Mouse (Mus musculus): ENCODE data around the gene Lamtor2. TPM values are rescaled to one million over a fixed set of nuclear protein-coding genes. Genes with fewer than 3 reads are reported as not detected.
A peak's percentile ranks its signal among the peaks of the same experiment; 100 is the strongest.

Lamtor2 gene
- total and polyA plus RNA-seq, 3 experiments, result 94.3 to 118 (median 104) TPM

- Histone ChIP-seq H3K4me1 (ENCODE audit: control insufficient read depth, insufficient read depth, low read length) (peaks cover 3% of the 10 kb centered on the region; the same call in 1 of the 2 replicates), H3K27me3 (ENCODE audit: control insufficient read depth, insufficient read depth, low read length) (no peaks in the 10 kb centered on the region), H3K27ac (no peak overlapping the region), H3K9ac (ENCODE audit: low read depth, low read length) (no peak overlapping the region), H3K36me3 (ENCODE audit: control insufficient read depth, insufficient read depth, low read length) (no peaks in the 10 kb centered on the region), H3K79me2 (replicated peaks; ENCODE audit: control insufficient read depth, insufficient read depth, low read length) (no peaks in the 10 kb centered on the region), H3K4me3 (no peak overlapping the region)
- intact Hi-C loops (cut with DNase I), result no loop called here
- DNase-seq, result no peak
- TF ChIP-seq EP300 (IDR thresholded peaks at IDR 0.05; ENCODE audit: insufficient read depth, low read depth, low read length), result no peak
- no peak for TF ChIP-seq CTCF (IDR thresholded peaks at IDR 0.05)
- no peak for TF ChIP-seq POLR2A (IDR thresholded peaks at IDR 0.05; ENCODE audit: insufficient read depth, low read depth, low read length)
- 56% methylated on average over 3 of the region's 3 CpGs for WGBS
Measured at GRCm38 (mm10) chr3:88539397-88539796, 13.5 kb downstream of the Lamtor2 start.

GRCm38 (mm10) chr3:88538271-88539145 is 14.4 kb downstream of the Lamtor2 start:
- intact Hi-C loops (cut with DNase I), result no loop called here
- H3K9ac ChIP-seq (ENCODE audit: low read depth, low read length), result no peak overlapping the region
- H3K27ac ChIP-seq, result no peak overlapping the region
- TF ChIP-seq CTCF (IDR thresholded peaks at IDR 0.05), result no peak
- TF ChIP-seq POLR2A (IDR thresholded peaks at IDR 0.05; ENCODE audit: insufficient read depth, low read depth, low read length), result no peak
- TF ChIP-seq EP300 (IDR thresholded peaks at IDR 0.05; ENCODE audit: insufficient read depth, low read depth, low read length), result no peak
- peaks cover 3% of the 10 kb centered on the region; the same call in 1 of the 2 replicates for H3K4me1 ChIP-seq (ENCODE audit: control insufficient read depth, insufficient read depth, low read length)
- H3K36me3 ChIP-seq (ENCODE audit: control insufficient read depth, insufficient read depth, low read length), result no peaks in the 10 kb centered on the region
- no peaks in the 10 kb centered on the region for H3K79me2 ChIP-seq (replicated peaks; ENCODE audit: control insufficient read depth, insufficient read depth, low read length)
- H3K27me3 ChIP-seq (ENCODE audit: control insufficient read depth, insufficient read depth, low read length), result no peaks in the 10 kb centered on the region
- WGBS, result 76% methylated on average over 9 of the region's 9 CpGs
- no peak for DNase-seq
- no peak overlapping the region for H3K4me3 ChIP-seq

GRCm38 (mm10) chr3:88537146-88537545 is 15.7 kb downstream of the Lamtor2 start:
- no peaks in the 10 kb centered on the region for H3K36me3 ChIP-seq (ENCODE audit: control insufficient read depth, insufficient read depth, low read length)
- no peak overlapping the region for H3K27ac ChIP-seq
- no peaks in the 10 kb centered on the region for H3K27me3 ChIP-seq (ENCODE audit: control insufficient read depth, insufficient read depth, low read length)
- TF ChIP-seq EP300 (IDR thresholded peaks at IDR 0.05; ENCODE audit: insufficient read depth, low read depth, low read length), result no peak
- TF ChIP-seq POLR2A (IDR thresholded peaks at IDR 0.05; ENCODE audit: insufficient read depth, low read depth, low read length), result no peak
- TF ChIP-seq CTCF (IDR thresholded peaks at IDR 0.05), result no peak
- peak overlapping the region; percentile 74 for H3K4me3 ChIP-seq
- WGBS, result 77% methylated on average over 6 of the region's 6 CpGs
- DNase-seq, result no peak
- H3K4me1 ChIP-seq (ENCODE audit: control insufficient read depth, insufficient read depth, low read length), result peaks cover 3% of the 10 kb centered on the region; the same call in 1 of the 2 replicates
- H3K9ac ChIP-seq (ENCODE audit: low read depth, low read length), result peak overlapping the region; percentile 77
- intact Hi-C loops (cut with DNase I), result no loop called here
- no peaks in the 10 kb centered on the region for H3K79me2 ChIP-seq (replicated peaks; ENCODE audit: control insufficient read depth, insufficient read depth, low read length)

GRCm38 (mm10) chr3:88536103-88536930 is 16.6 kb downstream of the Lamtor2 start:
- Histone ChIP-seq H3K9ac (ENCODE audit: low read depth, low read length) (peak overlapping the region; percentile 77), H3K36me3 (ENCODE audit: control insufficient read depth, insufficient read depth, low read length) (no peaks in the 10 kb centered on the region), H3K27ac (peak overlapping the region; percentile 77), H3K4me3 (peak overlapping the region; percentile 74), H3K4me1 (ENCODE audit: control insufficient read depth, insufficient read depth, low read length) (peaks cover 3% of the 10 kb centered on the region; the same call in 1 of the 2 replicates), H3K27me3 (ENCODE audit: control insufficient read depth, insufficient read depth, low read length) (no peaks in the 10 kb centered on the region), H3K79me2 (replicated peaks; ENCODE audit: control insufficient read depth, insufficient read depth, low read length) (no peaks in the 10 kb centered on the region)
- intact Hi-C loops (cut with DNase I), result no loop called here
- 12% methylated on average over 64 of the region's 64 CpGs for WGBS
- TF ChIP-seq POLR2A (IDR thresholded peaks at IDR 0.05; ENCODE audit: insufficient read depth, low read depth, low read length) (peak; percentile 91), EP300 (IDR thresholded peaks at IDR 0.05; ENCODE audit: insufficient read depth, low read depth, low read length) (peak; percentile 29; the same call in 1 of the 2 replicates), CTCF (IDR thresholded peaks at IDR 0.05) (peak; percentile 3; the same call in 1 of the 2 replicates)
- DNase-seq, result peak; percentile 88 to 90

GRCm38 (mm10) chr3:88535527-88535926 is 17.3 kb downstream of the Lamtor2 start:
- 98% methylated on average over 4 of the region's 4 CpGs for WGBS
- DNase-seq, result no peak
- H3K4me3 ChIP-seq, result no peak overlapping the region
- no peak overlapping the region for H3K9ac ChIP-seq (ENCODE audit: low read depth, low read length)
- H3K79me2 ChIP-seq (replicated peaks; ENCODE audit: control insufficient read depth, insufficient read depth, low read length), result no peaks in the 10 kb centered on the region
- no peaks in the 10 kb centered on the region for H3K27me3 ChIP-seq (ENCODE audit: control insufficient read depth, insufficient read depth, low read length)
- no peaks in the 10 kb centered on the region for H3K36me3 ChIP-seq (ENCODE audit: control insufficient read depth, insufficient read depth, low read length)
- peaks cover 3% of the 10 kb centered on the region; the same call in 1 of the 2 replicates for H3K4me1 ChIP-seq (ENCODE audit: control insufficient read depth, insufficient read depth, low read length)
- intact Hi-C loops (cut with DNase I), result loop anchor here (2.0 kb wide), 1 partner anchor 17 kb away; the partner anchor contains the start of genes Lamtor2 and Ubqln4
- no peak overlapping the region for H3K27ac ChIP-seq
- no peak for TF ChIP-seq POLR2A (IDR thresholded peaks at IDR 0.05; ENCODE audit: insufficient read depth, low read depth, low read length)
- no peak for TF ChIP-seq CTCF (IDR thresholded peaks at IDR 0.05)
- no peak for TF ChIP-seq EP300 (IDR thresholded peaks at IDR 0.05; ENCODE audit: insufficient read depth, low read depth, low read length)

All from heart, adult 2 months (tissue).